Mouse (Mus musculus) adrenal gland, postnatal 14 days (tissue): ENCODE measurements around the gene Pck2. TPM values are rescaled to one million over a fixed set of nuclear protein-coding genes. Genes with fewer than 3 reads are reported as not detected.
A peak's percentile ranks its signal among the peaks of the same experiment; 100 is the strongest.

Experiments used
- DNase-seq: peaks from one replicate; pipeline ENCODE4 v3.0.0; 2021; ENCODE audit warnings: mixed read lengths
- long read RNA-seq, 2 experiments: library from polyadenylated mRNA; stranded (forward); transcript quantifications; one replicate each; pipeline ENCODE4 v2.0.0; 2021
- total RNA-seq: library from RNA; stranded (reverse); gene quantifications from 2 replicates; pipeline ENCODE4 v1.2.3, GENCODE M21; 2021

Pck2 gene
- 35.1 and 42.8 TPM in 2 replicates for total RNA-seq
- long read RNA-seq, experiment 1, transcript Pck2-201 (10 exons, 3,400 nt), result major isoform, 38 of 50 reads
- long read RNA-seq, experiment 1, partial matches to known transcripts, result 7 of 50 reads
- long read RNA-seq, experiment 1, other reads (novel, unspliced or antisense), result 5 of 50 reads
- long read RNA-seq, experiment 2, transcript Pck2-201 (10 exons, 3,400 nt), result major isoform, 30 of 43 reads
- long read RNA-seq, experiment 2, partial matches to known transcripts, result 9 of 43 reads
- long read RNA-seq, experiment 2, other reads (novel, unspliced or antisense), result 4 of 43 reads

DNA sequence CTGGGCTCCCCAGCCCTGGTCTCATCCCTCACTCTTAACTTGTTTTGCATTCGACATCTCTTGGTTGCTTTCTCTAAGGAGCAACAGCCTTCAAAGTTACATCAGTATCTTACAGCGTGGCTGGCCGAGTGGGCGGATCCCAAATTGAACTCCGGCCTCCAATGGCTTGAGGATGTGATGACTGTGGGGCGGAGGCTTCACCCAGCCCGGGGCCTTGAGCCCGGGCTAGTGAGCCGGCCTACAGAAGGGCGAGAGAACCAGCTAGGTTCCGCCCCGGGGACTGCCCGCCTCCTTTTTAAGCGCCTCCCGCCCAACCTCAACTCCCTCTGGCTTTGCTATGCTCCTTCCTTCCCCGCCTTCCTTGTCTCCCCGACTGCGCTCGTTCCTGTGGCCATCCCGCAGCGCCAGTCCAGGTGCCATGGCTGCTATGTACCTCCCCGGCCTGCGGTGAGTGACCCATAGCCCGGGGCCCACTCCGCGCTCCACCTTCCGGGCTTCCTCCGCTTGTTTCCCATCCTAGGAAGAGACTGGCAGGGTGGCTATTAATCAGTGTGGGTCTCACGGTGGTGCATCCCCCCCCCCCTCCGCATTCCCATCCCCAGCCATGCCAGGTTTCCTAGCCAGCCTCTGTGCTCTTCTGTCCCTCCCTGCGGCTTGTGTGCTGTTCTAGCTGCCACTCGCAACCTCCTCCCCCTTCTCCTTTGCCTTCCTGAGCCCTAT is at the start of gene Pck2:
Gene Pck2 (plus strand): TSS at position 200 of the 720 bp plus-strand sequence.
- DNase-seq, result peak; percentile 95

DNA sequence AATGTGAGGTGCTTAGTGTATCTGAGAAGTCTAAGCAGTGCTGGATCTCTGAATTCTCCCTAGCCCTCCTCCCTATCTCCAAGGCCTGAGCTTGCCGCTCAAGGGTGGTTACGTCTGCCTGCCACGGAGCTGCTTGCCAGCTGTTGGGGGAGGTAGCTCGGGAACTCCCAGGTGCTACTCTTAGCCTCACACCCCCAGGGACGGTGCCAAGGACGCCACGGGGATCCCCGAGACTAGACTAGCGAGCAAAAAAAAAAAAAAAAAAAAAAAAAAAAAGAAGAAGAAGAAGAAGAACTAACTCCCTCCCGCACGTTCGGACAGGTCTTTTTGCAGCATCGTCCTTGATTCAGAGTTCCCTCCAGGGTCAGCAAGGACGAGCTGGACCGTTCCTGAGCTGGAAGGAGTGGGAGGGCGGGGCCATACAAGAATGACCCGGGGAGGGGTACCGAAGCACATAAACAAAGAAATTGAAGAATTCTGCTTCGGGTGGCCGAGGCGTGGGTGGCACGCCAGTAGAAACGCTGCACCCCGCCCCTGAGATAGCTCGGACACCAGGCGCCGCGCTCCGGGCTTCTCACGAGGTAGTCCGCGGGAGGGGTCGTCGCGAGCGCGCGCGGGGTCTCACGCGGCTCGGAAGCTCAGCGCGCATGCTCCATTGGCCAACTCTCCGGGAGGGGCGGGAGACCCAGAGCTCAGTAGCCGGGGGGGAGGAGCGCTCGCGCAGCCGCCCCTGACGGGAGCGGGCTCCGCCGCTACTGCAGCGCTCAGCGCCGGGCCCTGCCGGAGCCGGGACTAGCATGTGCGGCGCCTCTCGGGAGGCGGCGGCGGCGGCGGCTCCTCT is 49.5 kb upstream of the Pck2 start, which contains the start of gene Carmil3:
Gene Carmil3 (plus strand): TSS at position 291 of the 841 bp plus-strand sequence.
- peak; percentile 77 for DNase-seq

DNA sequence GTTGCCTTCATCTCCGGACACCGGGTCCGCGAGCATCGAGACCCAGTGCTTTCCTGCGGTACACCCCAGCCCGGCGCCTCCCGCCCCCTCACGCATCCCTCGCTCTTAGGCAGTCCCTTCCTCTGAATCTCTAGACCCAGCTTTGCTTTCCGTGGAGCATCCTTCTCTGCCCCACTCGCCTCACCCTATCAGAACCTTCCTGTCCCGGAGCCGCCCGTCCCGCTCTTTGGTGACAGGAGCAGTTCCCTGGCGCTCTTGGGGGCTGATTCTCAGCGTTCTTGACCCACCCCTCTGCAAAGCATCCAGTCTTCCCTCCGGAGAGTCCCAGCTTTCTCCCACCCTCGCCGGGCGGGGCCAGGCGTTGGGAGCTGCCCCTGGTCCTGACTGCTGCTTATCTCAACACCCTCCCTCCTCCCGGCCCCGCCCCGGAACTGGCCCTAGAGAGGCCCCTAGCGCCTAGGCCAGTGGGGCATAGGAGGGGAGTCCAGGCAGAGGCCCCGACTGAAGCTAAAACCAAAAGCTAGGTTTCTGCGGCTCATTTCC is 48.7 kb upstream of the Pck2 start:
- DNase-seq, result peak; percentile 79

DNA sequence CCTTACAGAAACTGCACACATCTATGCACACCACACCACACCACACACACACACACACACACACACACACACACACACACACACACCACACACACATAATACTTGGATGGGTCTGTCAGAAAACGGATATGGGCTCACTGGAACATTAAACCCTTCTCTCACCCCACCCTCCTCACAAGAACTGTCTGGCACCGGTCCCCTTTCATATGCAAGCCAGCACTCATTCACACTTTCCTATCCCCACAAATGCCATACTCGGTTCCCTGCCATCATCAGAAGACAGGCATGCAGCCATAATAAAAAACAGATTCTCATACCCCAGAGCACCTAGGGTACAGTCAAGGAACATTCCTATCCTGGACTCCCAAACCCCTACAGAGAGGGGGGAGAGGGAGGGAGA is 48.0 kb upstream of the Pck2 start:
- DNase-seq, result no peak

DNA sequence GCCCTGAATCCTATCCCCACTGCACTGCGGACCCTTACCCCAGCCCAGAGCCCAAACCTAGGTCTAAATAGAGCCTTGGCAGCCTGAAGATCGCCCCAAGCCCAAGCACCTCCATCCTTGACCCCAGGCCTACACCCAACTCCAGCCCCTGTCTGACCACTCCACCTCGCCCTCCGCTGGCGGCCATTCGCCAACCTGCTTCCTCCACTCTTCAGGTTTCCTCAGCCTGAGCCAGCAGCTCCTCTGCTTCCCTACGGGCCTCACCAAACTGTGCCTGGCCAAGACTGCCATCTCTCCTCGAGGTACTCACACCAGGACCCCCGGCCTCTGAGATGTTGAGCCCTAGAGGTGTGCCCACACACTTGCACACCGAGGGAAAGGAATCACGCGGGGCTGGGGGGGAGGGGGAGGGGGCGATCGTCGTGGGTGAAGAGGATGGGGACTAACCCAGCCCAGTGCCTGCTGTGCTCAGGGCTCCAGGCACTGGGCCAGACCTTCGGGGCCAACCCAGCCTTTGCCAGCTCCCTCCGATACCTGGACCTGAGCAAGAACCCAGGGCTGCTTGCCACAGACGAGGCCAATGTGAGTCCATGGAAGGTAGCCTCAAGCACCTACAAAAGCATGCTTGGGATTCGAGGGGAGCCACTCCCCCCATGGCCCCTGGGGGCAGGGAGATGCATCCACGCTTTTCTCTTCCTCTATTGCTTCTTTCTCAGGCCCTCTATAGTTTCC is 44.4 kb upstream of the Pck2 start:
- no peak for DNase-seq

DNA sequence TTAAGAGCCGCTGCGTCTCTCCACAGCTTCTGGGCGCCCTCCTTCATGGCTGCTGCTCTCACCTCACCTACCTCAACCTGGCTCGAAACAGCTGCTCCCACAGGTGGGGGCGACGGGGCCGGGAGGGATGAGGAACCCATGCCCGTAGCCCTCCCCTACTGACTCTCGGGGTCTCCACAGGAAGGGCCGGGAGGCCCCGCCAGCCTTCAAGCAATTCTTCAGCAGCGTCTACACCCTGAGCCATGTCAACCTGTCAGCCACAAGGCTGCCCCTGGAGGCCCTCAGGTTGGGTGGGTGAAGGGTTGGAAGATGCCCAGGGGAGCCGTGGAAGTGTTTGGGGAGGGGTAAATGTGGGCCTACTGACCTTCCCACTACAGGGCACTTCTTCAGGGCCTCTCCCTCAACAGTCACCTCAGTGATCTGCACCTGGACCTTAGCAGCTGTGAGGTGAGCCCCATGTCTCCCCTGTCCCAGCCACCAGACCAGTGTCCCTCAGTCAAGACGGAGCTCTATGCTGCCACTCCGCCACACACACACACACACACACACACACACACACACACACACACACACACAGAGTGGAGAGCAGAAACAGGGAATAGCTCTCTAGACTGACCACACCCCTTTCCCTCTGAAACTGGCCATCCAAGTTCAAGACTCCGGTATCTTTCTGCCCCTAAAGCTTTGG is 43.2 kb upstream of the Pck2 start:
- DNase-seq, result no peak

DNA sequence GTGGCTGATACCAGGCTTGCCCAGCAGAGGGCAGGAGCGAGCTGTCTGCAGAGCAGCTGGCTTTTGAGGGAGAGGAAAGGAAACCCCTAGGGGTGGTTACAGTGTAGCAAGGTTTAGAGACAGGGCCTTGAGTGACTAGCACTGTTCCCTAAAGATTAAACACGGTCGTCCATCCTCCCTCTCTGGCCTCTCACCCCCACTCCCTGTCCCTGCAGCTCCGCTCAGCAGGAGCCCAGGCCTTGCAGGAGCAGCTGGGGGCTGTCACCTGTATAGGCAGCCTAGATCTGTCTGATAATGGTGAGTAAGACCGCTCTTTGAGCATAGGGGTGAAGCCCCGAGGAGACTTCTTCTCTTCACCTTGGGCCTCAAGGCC is 42.6 kb upstream of the Pck2 start:
- DNase-seq, result peak; percentile 93

DNA sequence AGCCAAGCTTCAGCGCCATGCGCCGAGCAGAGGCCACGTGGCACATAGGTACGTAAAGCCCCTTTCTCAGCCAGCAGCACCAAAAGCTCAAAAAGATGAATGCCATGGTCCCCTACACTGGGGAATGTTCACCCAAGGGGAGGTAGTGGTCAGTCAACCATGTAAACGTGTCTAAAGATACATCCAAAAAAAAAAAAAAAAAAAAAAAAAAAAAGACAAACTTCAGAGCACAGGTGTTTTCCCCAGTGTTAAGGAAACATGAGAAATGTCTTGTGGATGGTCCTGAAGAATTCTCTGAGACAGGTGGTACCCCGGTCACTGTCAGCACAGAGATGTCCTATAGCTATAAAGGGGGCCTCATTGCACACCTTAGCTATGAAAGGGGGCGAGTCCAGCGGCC is 34.5 kb upstream of the Pck2 start:
- DNase-seq, result no peak

DNA sequence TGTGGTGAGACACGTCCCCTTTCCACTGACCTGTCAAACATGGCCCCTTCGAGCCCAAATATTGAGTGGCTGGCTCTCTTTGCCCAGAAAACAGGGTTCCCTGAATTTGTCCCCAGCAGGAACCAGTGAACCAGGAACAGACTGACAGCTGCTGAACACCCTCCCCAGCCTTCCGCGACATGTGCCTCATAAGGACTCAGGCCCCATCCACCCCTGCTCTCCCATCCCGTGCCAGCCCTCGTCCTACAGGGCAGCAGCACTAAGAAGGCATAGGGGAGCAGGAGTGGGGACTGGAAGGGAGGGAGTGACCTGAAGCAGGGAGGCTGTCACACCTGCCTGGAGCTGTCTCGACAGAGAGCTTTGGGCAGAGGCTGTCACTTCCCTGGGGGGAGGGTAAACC is 32.3 kb upstream of the Pck2 start:
- no peak for DNase-seq

DNA sequence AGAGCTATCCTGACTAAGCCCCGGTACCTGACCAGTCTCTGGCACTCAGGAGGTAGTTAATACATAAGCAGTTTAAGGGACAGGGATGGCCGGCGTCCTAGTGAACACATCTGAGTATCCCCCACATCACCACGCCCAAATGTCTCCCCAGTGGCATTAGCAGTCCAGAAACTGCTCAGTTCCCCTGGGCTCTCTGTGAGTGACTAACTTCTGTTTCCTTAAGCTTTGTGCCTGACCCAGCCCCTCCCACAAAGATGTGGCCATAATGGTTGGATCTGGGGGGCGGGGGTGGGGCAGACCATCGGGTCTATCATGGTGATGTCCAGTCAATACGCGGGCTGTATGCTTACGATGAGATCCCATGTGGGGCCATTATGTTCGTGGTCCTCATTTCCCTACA is 30.5 kb upstream of the Pck2 start:
- no peak for DNase-seq

DNA sequence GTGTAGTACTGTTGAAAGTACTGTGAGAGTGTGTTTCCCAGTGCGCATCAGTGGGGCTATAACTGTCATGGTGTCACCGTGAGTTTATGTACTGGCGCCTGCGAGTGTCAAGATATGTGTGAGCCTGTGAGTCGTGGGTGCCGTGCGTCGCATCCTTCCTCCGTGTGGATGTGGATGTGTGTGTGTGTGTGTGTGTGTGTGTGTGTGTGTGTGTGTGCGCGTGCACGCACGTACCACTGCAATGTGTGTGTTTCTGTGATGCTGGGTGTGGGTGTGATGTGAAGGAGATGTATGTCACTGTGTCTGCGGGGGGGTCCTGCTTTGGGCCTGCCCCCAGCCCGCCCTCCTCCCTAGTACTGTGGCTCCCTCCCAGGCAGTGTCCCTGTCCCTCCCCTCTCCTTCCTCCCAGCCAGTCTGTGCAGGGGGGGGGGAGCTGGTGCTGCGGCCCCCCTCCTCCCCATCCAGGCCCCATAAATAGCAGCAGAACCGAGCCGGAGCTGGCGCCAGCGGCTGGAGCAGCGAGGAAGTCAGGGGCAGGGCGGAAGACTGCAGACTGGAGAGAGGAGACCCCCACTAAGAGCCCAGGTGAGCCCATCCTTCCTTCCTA is 29.8 kb upstream of the Pck2 start, which contains the start of gene Cpne6:
Gene Cpne6 (plus strand): TSS at position 321 of the 607 bp plus-strand sequence.
- DNase-seq, result no peak

DNA sequence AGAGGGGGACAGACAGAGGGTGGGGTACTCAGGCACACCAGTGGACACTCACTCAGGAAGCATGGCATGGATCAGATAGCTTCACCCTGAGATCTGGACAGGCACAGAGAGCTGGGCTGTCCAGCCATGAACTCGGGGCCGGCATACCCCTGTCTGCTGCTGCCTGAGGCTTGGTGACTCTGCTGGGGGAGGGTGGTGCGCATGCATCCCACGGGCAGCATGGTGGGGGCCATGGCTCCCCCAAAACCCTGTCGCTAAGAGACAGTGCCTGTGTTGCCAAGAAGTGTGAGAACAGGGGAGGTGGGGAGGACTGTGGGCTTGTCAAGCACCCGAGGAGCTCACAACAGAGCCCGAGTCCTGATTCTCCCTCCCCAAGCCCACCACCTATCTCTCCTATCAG is 29.0 kb upstream of the Pck2 start:
- no peak for DNase-seq

DNA sequence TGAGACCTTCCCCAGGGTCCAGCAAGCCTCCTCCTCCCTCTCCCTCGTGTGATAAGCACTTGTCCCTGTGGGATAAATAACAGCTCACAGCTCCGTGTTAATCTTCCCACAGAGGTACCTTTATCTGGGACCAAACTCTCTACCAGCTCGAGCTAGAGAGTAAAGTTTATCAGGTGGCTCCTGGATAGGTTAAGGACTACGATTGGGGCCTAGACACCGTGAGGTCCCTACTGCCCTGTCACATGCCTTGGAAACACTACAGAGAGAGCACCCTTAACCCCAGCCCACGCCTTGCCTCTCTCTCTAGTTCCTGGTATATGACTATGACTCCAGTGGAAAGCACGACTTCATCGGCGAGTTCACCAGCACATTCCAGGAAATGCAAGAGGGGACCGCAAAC is 26.1 kb upstream of the Pck2 start:
- no peak for DNase-seq

DNA sequence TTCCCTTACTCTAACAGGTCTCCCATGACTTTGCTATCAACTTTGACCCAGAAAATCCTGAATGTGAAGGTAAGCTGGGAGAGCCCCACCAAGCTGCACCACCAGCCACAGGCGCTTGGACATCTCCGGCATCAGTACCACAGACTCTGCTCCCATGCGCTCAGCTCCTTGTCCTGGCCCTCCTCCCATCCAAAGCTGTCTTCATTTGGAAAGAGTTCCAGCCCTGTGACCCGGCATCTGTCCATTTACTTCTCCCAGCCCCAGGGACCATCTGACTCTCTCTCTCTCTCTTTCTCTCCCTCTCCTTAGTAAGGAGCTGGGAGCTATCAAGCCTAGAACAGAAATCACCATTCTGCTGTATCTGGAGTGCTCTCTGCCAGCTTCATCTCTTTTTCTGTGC is 24.2 kb upstream of the Pck2 start:
- DNase-seq, result no peak

DNA sequence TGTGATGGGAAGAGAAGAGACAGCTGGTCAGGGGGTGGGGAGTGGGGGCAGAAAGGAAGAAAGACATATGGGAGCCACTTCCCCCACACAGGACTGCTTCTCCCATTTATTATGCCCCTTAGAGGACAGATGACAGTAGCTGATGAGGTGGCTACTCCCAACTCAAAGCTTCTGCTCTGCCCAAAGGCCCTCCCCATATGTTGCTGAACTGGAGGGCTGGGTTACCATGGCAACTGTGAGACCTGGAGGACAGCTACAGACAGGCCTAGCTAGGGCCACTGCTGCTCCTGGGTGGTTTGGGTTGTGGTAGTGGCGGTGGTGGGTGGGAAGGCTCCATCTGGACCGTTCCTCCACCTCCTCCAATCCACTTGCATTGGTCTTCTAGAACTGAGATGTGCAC is 21.2 kb upstream of the Pck2 start:
- no peak for DNase-seq

DNA sequence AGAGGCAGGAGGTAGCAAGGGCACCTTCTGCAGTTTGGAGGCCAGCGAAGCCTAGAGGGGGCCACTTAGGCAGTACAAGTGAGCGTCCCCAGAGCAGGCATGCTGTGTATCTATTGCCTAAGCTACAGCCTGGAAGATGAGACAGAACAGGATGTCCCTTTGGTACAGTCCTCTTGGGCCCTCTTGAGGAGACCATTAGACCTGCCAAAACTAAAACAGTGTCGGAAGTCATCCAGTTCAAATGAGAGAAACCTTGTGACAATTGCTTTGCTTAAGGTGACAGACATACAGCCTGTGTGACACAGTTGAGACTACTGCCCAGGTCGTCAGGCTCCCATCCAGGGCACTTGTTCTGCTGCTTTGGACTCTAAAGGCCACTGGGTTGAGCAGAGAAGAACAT is 20.5 kb upstream of the Pck2 start:
- no peak for DNase-seq

DNA sequence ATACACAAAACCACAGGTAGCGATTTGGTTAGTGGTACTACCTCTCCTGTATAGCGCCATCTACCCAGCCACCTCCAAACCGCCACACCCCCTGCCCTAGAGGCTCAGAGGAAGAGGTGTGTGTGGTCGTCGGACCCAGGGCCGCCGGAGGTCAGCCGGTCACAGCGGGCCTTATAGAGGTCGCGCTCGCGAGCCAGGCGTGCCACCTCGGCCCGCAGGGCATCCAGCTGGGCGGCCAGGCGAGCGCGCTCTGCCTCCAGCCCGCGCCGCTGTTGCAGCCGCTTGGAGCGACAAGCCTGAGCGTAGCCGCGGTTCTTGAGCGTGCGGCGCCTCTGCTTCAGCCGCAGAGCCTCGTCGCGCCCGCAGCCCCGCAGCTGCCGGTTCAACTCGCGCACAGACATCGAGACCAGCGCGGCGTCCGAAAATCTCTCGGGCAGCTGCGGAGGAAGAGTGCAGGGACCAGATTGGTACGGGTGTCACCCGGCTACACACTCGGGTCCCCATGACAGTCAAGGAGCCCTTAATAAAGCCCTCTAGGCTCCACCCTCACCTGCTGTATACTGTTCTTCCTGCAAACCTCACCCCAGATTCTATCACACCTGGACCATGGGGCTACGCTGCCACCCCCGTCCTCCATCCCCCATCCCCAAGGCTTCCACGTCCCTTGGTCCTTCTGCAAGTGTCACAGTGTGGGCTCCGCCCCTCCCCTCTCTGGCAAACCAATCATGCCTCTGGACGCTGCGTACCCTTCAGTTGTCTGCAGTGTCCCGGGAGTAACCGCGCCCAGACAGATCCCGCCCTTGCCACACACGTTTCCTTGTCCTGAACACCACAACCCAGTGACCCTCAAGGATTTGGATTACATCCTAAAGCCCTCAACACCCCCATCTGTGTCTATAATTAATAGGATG is 19.4 kb upstream of the Pck2 start:
- DNase-seq, result peak; percentile 49

DNA sequence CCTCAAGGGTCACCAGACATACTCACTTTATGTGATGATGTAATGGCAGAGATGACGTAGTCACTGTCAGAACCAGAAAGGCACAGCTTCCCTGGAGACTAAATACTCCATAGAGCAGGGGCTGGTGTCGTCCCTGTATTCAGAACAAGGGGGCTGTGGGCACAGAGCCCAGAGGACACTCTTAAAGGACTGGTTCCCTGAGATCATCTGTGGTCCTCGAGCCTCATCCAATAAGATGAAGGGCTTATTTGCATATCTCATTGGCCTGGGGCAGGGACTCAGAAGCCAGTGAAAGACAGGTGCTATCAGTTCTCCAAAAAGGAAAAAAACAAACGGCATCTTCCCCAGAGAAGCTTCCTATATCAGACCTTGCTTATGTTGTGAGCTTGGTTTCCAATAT is 16.0 kb upstream of the Pck2 start:
- DNase-seq, result no peak

DNA sequence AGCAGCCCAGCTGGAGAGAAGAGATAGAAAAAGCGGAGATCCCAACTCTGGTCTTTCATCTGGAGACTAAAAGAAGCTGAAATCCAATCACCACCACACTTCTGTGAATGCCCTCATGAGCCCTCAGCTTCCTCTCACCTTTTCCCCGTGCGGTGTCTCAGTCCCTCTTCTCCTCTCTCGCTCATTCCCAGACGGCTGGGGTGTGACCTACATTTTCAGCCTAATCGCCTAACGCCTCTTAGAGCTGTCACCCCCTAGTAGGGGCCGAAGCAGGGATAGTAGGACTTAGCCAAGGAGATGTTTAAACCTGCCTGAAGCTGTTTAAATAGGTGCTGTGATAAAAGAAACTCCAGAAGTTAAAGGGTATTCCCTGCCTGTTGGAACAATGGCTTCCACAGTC is 15.3 kb upstream of the Pck2 start, which contains the start of gene Nrl:
Gene Nrl (minus strand): TSS at position 197 of the 400 bp plus-strand sequence.
- DNase-seq, result no peak

DNA sequence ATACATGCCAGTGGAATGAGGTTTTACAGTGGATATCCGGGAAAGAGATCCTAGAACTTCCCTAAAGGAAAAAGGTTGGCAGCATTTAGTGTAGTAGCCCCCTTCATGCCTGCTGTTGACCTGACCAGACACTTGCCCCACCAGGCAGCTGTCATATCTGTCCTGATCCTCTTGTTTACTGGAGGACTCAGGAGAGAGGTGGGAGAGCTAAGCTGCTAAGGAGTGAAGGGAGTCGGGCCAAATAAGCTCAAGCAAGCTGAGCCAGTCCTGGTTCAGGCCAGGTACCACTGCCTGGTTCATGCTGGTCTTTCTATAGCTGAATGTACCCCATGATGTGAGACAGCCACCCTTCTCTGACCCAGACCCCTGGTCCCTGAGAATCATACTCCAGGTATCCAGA is 13.4 kb upstream of the Pck2 start:
- no peak for DNase-seq
